Mouse (Mus musculus): ENCODE results near the gene Cyb561d1.

Gene Cyb561d1

GRCm38 (mm10) chr3:108203621-108204325 lies 2.8 kb upstream of the Cyb561d1 start:
- peak; percentile 75 for DNase-seq (ENCODE audit: low spot score)

- no peak for DNase-seq (ENCODE audit: low spot score)
These were observed 2.2 kb upstream of the Cyb561d1 start for GRCm38 (mm10) chr3:108203212-108203611.

- no peak for DNase-seq (ENCODE audit: low spot score)
These were observed 1.5 kb upstream of the Cyb561d1 start for GRCm38 (mm10) chr3:108202506-108202905.

GRCm38 (mm10) chr3:108199231-108199630 lies 1.8 kb downstream of the Cyb561d1 start:
- no peak for DNase-seq (ENCODE audit: low spot score)

- peak; percentile 42 for DNase-seq (ENCODE audit: low spot score)
These were observed 3.9 kb downstream of the Cyb561d1 start for GRCm38 (mm10) chr3:108197066-108197497.

- DNase-seq (ENCODE audit: low spot score): no peak
These were observed 4.9 kb downstream of the Cyb561d1 start for GRCm38 (mm10) chr3:108195941-108196590.

GRCm38 (mm10) chr3:108195287-108195686 lies 5.7 kb downstream of the Cyb561d1 start:
- DNase-seq (ENCODE audit: low spot score): no peak

GRCm38 (mm10) chr3:108193686-108194085 lies 7.3 kb downstream of the Cyb561d1 start:
- DNase-seq (ENCODE audit: low spot score): no peak

GRCm38 (mm10) chr3:108189897-108190296 lies 11.1 kb downstream of the Cyb561d1 start:
- no peak for DNase-seq (ENCODE audit: low spot score)

- no peak for DNase-seq (ENCODE audit: low spot score)
These were observed 12.1 kb downstream of the Cyb561d1 start for GRCm38 (mm10) chr3:108188716-108189490.

- no peak for DNase-seq (ENCODE audit: low spot score)
These were observed 13.8 kb downstream of the Cyb561d1 start for GRCm38 (mm10) chr3:108187111-108187795.

GRCm38 (mm10) chr3:108186098-108187047 lies 14.6 kb downstream of the Cyb561d1 start, which contains the start of gene Amigo1:
Gene Amigo1 (plus strand): TSS chr3:108186335.
- DNase-seq (ENCODE audit: low spot score): peak; percentile 55

- no peak for DNase-seq (ENCODE audit: low spot score)
These were observed 15.4 kb downstream of the Cyb561d1 start for GRCm38 (mm10) chr3:108185460-108186097.

GRCm38 (mm10) chr3:108184742-108185141 lies 16.3 kb downstream of the Cyb561d1 start:
- DNase-seq (ENCODE audit: low spot score): no peak

- DNase-seq (ENCODE audit: low spot score): no peak
These were observed 20.5 kb downstream of the Cyb561d1 start for GRCm38 (mm10) chr3:108180514-108180913.

- no peak for DNase-seq (ENCODE audit: low spot score)
These were observed 22.0 kb downstream of the Cyb561d1 start for GRCm38 (mm10) chr3:108178756-108179715.

- DNase-seq (ENCODE audit: low spot score): peak; percentile 45
These were observed 26.1 kb downstream of the Cyb561d1 start for GRCm38 (mm10) chr3:108174672-108175531.

GRCm38 (mm10) chr3:108169199-108169598 lies 31.8 kb downstream of the Cyb561d1 start:
- no peak for DNase-seq (ENCODE audit: low spot score)
